Mouse (Mus musculus): ENCODE measurements at regions not wholly inside any gene's neighbourhood (a gene's known extent, or its start where the extent isn't known, plus 50 kb on each side); places are given as distances from the start of the nearest gene placed in this dataset.
A peak's percentile ranks its signal among the peaks of the same experiment; 100 is the strongest.

GRCm38 (mm10) chr1:128824916-128825683 lies 233.0 kb upstream of the Cxcr4 start:
- no peak for DNase-seq

- DNase-seq = peak; percentile 93
These were observed 232.1 kb upstream of the Cxcr4 start for GRCm38 (mm10) chr1:128824235-128824634.

GRCm38 (mm10) chr1:128821991-128822390 lies 229.9 kb upstream of the Cxcr4 start:
- DNase-seq = no peak

- DNase-seq = no peak
These were observed 228.4 kb upstream of the Cxcr4 start for GRCm38 (mm10) chr1:128820527-128820926.

- no peak for DNase-seq
These were observed 227.5 kb upstream of the Cxcr4 start for GRCm38 (mm10) chr1:128819611-128820010.

DNA sequence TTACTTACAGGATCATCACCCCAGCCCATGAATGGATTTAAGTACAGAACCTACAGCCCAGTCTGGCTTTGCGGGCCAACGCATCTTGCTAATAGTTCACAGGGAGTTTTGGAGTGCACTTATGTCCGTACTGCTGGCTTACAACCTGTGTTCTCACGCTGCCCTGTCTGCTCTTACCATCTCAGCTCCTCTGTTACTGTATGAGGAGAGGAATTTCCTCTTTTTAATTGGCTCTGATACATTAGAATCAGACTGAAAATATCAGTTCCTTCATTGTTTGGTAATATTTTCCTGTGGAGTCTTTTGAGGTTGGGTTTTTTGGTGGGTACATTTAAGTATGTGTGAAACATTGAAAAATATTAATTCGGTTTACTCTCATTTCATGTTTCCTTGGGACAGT lies 221.3 kb upstream of the Cxcr4 start:
- DNase-seq = no peak

DNA sequence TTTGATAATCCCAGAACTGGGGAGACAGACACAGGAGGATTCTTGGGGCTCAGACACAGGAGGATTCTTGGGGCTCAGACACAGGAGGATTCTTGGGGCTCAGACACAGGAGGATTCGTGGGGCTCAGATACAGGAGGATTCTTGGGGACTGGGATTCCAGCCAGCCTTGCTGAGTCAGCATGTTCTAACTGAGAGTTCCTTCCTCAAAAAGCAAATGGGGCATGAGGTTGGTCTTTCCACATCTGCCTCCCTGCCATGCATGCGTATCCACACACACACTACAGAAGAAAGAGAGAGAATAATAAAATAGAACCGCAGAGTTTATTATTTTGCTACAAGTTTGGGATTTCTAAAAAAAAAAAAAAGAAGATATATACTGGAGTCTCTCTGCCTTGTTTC lies 218.8 kb upstream of the Cxcr4 start:
- DNase-seq = no peak

- no peak for DNase-seq
These were observed 218.0 kb upstream of the Cxcr4 start for GRCm38 (mm10) chr1:128810094-128810493.

GRCm38 (mm10) chr1:128809601-128810000 lies 217.5 kb upstream of the Cxcr4 start:
- no peak for DNase-seq

DNA sequence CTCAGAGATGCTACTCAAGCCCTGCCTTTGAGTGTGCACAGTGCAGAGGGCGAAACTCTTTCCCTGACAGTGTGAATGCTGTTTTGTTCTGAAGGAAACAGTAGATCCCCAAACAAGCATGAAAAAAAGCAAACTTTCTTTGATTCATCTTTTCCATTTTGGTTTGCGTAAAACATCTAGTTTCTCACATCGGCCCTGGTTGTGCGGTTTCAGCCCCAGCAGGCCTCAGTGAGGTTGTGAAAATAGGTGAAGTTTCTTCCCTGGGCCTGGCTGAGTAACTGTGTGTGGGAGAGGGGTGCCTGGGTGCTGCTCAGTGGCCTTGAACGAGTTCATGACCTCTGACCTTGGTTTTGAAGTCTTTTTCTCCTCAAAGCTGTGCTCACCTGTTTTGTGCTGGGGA lies 216.5 kb upstream of the Cxcr4 start:
- DNase-seq = no peak

DNA sequence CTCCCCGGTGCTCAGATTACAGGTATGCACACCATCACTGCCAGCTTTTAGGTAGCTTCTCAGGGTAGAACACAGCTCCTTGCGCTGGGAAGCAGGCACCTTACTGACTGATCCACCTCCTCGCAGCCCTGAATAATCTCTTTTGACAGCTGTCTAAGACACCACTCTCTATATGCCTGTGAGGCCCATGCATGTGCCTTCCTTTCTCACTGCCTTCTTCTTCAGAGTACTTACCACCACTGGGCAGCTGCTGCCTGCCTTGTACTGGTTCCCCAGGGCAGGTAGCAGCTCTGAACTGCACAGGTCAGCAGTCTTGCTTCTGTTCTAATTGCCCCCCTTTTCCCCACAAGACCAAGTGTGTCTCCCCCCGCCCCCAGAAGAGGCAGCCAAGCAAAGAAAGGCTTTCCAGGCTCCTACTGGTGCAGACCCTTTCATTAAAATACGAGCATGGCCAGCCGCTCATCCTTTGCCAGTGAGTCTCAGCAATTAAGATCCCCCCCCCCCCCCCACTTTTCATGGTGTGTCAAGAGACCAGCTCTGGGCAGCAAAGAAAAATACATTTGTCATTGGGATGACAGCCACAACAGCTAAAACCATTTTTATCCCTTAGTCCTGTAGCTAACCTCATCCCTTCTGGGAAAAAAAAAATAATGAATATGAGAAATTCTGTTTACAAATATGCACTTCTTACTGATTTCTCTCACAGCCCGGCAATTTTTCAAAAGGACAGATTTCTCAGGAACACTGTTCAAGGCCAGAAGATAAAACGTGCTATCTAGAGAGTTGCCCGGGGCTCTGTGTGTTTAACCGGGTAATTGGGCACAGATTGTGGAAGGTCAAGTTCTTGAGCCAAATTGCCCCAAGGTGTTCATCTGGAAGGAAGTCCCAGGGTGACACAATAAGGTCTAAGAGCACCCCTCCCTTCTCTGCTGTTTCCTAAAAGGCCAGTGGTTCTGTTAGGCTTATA lies 213.9 kb upstream of the Cxcr4 start:
- no peak for DNase-seq

- DNase-seq = peak; percentile 32
These were observed 211.5 kb upstream of the Cxcr4 start for GRCm38 (mm10) chr1:128803433-128804060.

DNA sequence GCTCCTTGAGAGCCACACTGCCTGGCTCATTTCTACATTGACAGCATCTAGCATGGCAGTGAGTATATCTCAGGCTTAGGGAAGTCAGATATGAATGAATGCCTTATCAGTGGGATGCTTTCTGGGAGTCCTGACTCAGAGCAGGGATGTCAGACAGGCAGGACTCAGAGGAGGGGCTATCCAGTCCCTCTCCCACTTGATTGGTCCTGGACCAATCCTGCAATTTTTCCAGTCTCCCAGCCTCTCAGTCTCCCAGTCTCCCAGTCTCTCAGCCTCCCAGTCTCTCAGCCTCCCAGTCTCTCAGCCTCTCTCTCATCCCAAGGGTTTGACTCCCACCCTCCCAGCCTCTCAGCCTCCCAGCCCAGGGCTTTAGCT lies 211.0 kb upstream of the Cxcr4 start:
- no peak for DNase-seq

GRCm38 (mm10) chr1:128798721-128799120 lies 206.6 kb upstream of the Cxcr4 start:
- no peak for DNase-seq

DNA sequence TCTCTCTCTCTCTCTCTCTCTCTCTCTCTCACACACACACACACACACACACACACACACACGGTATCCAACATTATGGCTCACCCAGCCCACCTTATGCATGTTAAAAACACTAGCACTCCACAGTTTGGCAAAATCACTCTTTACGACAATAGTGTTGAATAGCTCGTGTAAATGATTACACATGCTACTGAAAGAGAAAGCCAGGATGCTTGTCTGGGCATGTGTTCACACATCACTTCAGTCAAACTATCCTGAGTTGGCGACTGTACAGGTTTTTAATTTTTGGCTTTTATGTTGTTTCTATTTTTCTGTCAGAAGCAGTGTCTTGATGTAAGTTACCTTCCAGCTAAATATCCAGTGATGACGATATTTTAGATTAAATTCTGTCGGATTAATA lies 203.6 kb upstream of the Cxcr4 start:
- no peak for DNase-seq

DNA sequence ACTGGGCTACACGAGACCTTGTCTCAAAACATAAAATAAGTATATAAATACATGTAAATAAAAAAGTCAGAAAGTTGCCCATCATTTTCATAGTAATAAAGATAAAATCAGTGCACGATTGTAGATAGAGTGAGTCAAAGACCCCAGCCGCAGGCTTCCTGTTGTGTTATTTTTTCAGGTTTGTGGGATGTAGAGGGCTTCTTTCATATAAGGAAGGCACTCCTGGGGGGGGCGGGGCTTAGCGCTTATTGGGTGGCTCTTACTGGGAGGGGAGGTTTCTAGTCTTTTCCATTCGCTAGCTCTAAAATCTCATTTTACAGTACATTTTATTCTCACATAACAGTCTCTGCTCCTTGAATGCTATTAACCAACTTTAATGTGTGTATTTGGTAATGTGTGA lies 198.8 kb upstream of the Cxcr4 start:
- DNase-seq = no peak

DNA sequence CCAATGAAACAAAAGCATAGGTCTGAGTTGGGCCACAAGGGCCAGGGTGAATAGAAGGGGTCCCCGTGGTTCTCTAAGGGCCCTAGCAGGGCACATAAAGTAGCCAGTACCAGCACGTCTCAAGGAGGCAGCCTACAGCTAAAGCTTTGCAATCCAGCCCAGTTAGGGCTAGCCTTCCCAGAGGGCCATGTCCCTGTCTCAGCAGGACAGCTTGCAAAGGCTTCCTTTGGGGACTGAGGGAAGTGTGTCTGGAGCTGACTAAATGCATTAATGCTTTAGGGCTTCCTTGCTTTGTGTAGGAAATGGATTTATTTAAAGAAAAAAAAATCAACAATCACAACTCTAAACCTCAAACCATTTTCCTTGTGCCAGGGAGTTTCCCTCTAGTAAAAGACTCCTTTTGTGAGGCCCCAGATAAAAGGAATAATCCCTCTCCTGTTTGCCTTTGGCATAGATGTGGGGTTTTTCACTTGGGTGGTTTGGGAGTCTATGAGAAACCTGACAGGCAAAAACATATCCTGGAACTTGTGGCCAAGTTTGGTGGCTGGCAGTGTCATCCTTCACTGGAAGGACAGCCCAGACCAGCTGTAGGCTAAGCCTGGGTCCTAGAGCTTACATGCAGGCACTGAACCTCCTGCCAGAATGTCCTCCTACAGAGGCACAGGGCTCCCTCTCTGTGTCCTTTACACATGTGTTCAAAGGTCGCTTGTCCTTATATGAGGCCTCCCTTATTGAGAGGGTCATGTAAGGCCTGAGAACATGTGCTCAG lies 197.7 kb upstream of the Cxcr4 start:
- DNase-seq = no peak

GRCm38 (mm10) chr1:128788227-128788626 lies 196.1 kb upstream of the Cxcr4 start:
- DNase-seq = no peak

DNA sequence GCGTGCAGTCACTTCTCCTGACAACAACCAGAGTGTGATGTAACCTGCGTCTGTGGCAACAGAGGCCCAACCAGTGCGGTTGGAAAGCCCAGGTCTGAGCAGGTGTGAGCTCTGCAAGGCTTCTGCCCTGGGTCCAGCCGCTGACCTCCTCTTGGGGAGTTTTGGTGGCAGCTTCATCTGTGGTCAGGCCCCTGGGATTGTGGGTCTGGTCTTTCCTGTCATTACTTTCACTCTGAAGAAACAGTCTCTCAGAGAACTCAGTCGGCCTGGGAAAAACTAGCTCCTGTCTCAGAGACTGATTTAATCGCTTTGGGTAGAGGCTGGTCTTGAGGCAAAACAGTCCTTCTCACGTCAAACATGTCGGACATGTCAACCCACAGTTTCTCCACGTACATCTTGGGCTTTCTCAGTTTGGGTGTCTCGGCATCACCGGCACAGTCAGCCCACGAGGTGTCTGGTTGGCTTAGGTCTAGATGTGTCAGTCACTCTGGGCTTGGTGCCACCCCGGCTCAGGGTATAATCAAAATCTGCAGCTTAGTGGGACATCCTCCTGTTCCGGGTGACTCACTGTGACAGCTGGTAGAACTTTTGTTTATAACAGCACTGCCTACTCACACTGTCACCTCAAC lies 195.0 kb upstream of the Cxcr4 start:
- peak; percentile 21 for DNase-seq

- DNase-seq = no peak
These were observed 190.2 kb upstream of the Cxcr4 start for GRCm38 (mm10) chr1:128782286-128782685.

DNA sequence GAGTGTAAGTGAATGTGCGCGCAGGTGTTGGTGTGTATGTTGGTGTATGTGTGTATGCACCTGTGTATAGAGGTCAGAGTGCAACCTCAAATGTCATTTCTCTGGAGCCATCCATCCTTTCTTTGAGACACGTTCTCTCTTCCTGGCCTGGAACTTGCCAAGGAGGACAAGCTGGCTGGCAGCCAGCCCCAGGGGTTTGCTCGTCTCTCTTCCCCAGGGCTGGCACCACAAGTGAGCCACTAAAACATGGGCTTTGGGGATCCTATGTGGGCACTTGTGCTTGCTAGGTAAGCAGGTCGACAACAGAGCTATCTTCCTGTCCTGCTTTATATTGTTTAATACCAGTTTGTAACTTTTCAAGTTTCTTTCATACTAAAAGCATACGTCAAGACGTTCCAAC lies 189.8 kb upstream of the Cxcr4 start:
- no peak for DNase-seq

DNA sequence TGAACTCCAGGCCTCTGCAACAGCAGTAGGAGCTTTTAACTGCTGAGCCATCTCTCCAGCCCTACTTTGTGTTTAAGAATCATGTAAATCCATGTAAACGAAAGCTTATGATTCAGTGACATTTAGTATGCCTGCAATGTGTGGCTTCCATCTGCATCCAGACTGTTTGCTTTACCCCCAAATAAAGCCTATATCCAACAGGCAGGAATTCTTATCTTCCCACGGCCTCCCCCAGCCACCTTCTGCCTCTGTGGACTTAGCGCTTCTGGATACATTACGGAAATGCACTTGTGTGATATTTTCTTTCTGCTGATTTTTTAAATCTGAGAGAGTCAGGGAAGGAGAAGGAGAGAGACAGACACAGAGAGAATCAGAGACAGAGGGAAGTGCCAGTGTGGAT lies 189.2 kb upstream of the Cxcr4 start:
- DNase-seq = no peak
